Mouse (Mus musculus): ENCODE data around the gene Rhbdd1. TPM values are rescaled to one million over a fixed set of nuclear protein-coding genes. Genes with fewer than 3 reads are reported as not detected.

Rhbdd1 gene
- total and polyA plus RNA-seq, 3 experiments, result 7.5 to 10.4 TPM; not detected in 1

GRCm38 (mm10) chr1:82279768-82280167 is 36.5 kb upstream of the Rhbdd1 start:
- no peaks in the 10 kb centered on the region for H3K36me3 ChIP-seq (ENCODE audit: control insufficient read depth in 1 of 2, insufficient read depth in 2 of 2, low read length in 2 of 2)
- DNase-seq (ENCODE audit: low read depth, low spot score), result no peak
- no peaks in the 10 kb centered on the region for H3K79me2 ChIP-seq (ENCODE audit: control insufficient read depth, insufficient read depth, low read length, poor library complexity)
- no peaks in the 10 kb centered on the region for H3K27me3 ChIP-seq (ENCODE audit: control insufficient read depth in 1 of 2, insufficient read depth in 2 of 2, low read length in 2 of 2)
- no peak overlapping the region for H3K9ac ChIP-seq (ENCODE audit: control insufficient read depth, low read depth, low read length, poor library complexity, severe bottlenecking)
- H3K4me1 ChIP-seq (ENCODE audit: control insufficient read depth in 1 of 2, insufficient read depth in 2 of 2, low read length in 2 of 2), result no peaks in the 10 kb centered on the region
- no peaks in the 10 kb centered on the region for H3K9me3 ChIP-seq (replicated peaks; ENCODE audit: insufficient read depth, low read length)
- H3K4me3 ChIP-seq (ENCODE audit: control insufficient read depth in 1 of 2, insufficient read depth in 1 of 2, low read depth in 2 of 2, low read length in 2 of 2), result no peak overlapping the region
- no peak for TF ChIP-seq TCF12 (IDR thresholded peaks at IDR 0.05; ENCODE audit: low read depth, low read length)
- TF ChIP-seq MAX (IDR thresholded peaks at IDR 0.05; ENCODE audit: low read length), result no peak
- TF ChIP-seq MAZ (IDR thresholded peaks at IDR 0.05; ENCODE audit: low read depth, low read length), result no peak
- TF ChIP-seq ZC3H11A (IDR thresholded peaks at IDR 0.05; ENCODE audit: low read depth, low read length), result no peak
- TF ChIP-seq SIN3A (IDR thresholded peaks at IDR 0.05; ENCODE audit: low read length), result no peak
- no peak for TF ChIP-seq NELFE (IDR thresholded peaks at IDR 0.05; ENCODE audit: low read depth, low read length)
- no peak for TF ChIP-seq ETS1 (IDR thresholded peaks at IDR 0.05; ENCODE audit: low read depth, low read length)
- TF ChIP-seq CHD1 (IDR thresholded peaks at IDR 0.05; ENCODE audit: low read depth, low read length), result no peak
- TF ChIP-seq HCFC1 (IDR thresholded peaks at IDR 0.05; ENCODE audit: low read depth, low read length), result no peak
- no peak for TF ChIP-seq ZMIZ1 (IDR thresholded peaks at IDR 0.05; ENCODE audit: low read depth, low read length)
- TF ChIP-seq GABPA (IDR thresholded peaks at IDR 0.05; ENCODE audit: low read depth, low read length), result no peak
- no peak for TF ChIP-seq ZNF384 (IDR thresholded peaks at IDR 0.05; ENCODE audit: low read depth, low read length)
- TF ChIP-seq TAL1 (IDR thresholded peaks at IDR 0.05; ENCODE audit: low read length), result no peak
- TF ChIP-seq NRF1 (IDR thresholded peaks at IDR 0.05; ENCODE audit: insufficient read depth, low read depth, low read length, poor library complexity, severe bottlenecking), result no peak
- TF ChIP-seq EP300 (IDR thresholded peaks at IDR 0.05; ENCODE audit: low read depth in 1 of 2, low read length in 2 of 2), result no peak
- no peak for TF ChIP-seq CHD2 (IDR thresholded peaks at IDR 0.05; ENCODE audit: low read length)
- H3K27ac ChIP-seq (ENCODE audit: control insufficient read depth, low read depth, low read length), result no peak overlapping the region

- Histone ChIP-seq H3K9me3 (replicated peaks; ENCODE audit: insufficient read depth, low read length) (no peaks in the 10 kb centered on the region), H3K9ac (ENCODE audit: control insufficient read depth, low read depth, low read length, poor library complexity, severe bottlenecking) (no peak overlapping the region), H3K27me3 (ENCODE audit: control insufficient read depth in 1 of 2, insufficient read depth in 2 of 2, low read length in 2 of 2) (no peaks in the 10 kb centered on the region), H3K36me3 (ENCODE audit: control insufficient read depth in 1 of 2, insufficient read depth in 2 of 2, low read length in 2 of 2) (no peaks in the 10 kb centered on the region), H3K4me3 (ENCODE audit: control insufficient read depth in 1 of 2, insufficient read depth in 1 of 2, low read depth in 2 of 2, low read length in 2 of 2) (no peak overlapping the region), H3K79me2 (ENCODE audit: control insufficient read depth, insufficient read depth, low read length, poor library complexity) (no peaks in the 10 kb centered on the region), H3K4me1 (ENCODE audit: control insufficient read depth in 1 of 2, insufficient read depth in 2 of 2, low read length in 2 of 2) (no peaks in the 10 kb centered on the region), H3K27ac (ENCODE audit: control insufficient read depth, low read depth, low read length) (no peak overlapping the region)
- no peak for DNase-seq (ENCODE audit: low read depth, low spot score)
- TF ChIP-seq NELFE (IDR thresholded peaks at IDR 0.05; ENCODE audit: low read depth, low read length) (no peak), GATA1 (IDR thresholded peaks at IDR 0.05; ENCODE audit: low read depth, low read length) (no peak), ETS1 (IDR thresholded peaks at IDR 0.05; ENCODE audit: low read depth, low read length) (no peak), MAZ (IDR thresholded peaks at IDR 0.05; ENCODE audit: low read depth, low read length) (no peak), USF1 (IDR thresholded peaks at IDR 0.05; ENCODE audit: low read depth, low read length) (no peak), POLR2AphosphoS2 (IDR thresholded peaks at IDR 0.05; ENCODE audit: low read length) (no peak), E2F4 (IDR thresholded peaks at IDR 0.05; ENCODE audit: borderline replicate concordance, low read depth, low read length) (no peak), CHD1 (IDR thresholded peaks at IDR 0.05; ENCODE audit: low read depth, low read length) (no peak), TCF12 (IDR thresholded peaks at IDR 0.05; ENCODE audit: low read depth, low read length) (no peak), HCFC1 (IDR thresholded peaks at IDR 0.05; ENCODE audit: low read depth, low read length) (no peak), KAT2A (conservative IDR thresholded peaks at IDR 0.05; ENCODE audit: low read depth, low read length) (no peak), MAFK (IDR thresholded peaks at IDR 0.05; ENCODE audit: borderline replicate concordance, low read depth, low read length) (no peak), CTCF (IDR thresholded peaks at IDR 0.05 in 2 of 3, conservative IDR thresholded peaks at IDR 0.05 in 1 of 3; ENCODE audit: control insufficient read depth in 1 of 3, insufficient read depth in 1 of 3, low read depth in 2 of 3, low read length in 3 of 3, poor library complexity in 1 of 3, severe bottlenecking in 1 of 3) (no peak), USF2 (IDR thresholded peaks at IDR 0.05; ENCODE audit: borderline replicate concordance in 1 of 2, insufficient read depth in 1 of 2, low read depth in 1 of 2, low read length in 2 of 2) (no peak), MEF2A (IDR thresholded peaks at IDR 0.05; ENCODE audit: extremely low read depth, insufficient replicate concordance, low read depth, low read length, poor library complexity, severe bottlenecking) (no peak), MAX (IDR thresholded peaks at IDR 0.05; ENCODE audit: low read length) (no peak)
Measured at GRCm38 (mm10) chr1:82281823-82282222, 34.4 kb upstream of the Rhbdd1 start.

All from MEL (cell line).